Mouse (Mus musculus): Measurements from ENCODE around the gene Mavs. TPM values are rescaled to one million over a fixed set of nuclear protein-coding genes. Genes with fewer than 3 reads are reported as not detected.

Mavs gene
- polyA plus RNA-seq, 1 experiment from 2014 or later: 14.1 TPM

- peak overlapping the region; percentile 98 for H3K27ac ChIP-seq (ENCODE audit: low read length)
- peak overlapping the region; percentile 49 for H3K4me3 ChIP-seq (ENCODE audit: low read depth, low read length)
- H3K4me2 ChIP-seq (replicated peaks; ENCODE audit: low read depth, low read length): peak overlapping the region; percentile 68
- H3K36me3 ChIP-seq (ENCODE audit: insufficient read depth, low read length): no peaks in the 10 kb centered on the region
- H3K9me3 ChIP-seq (ENCODE audit: low read length): no peaks in the 10 kb centered on the region
- TF ChIP-seq EP300 (IDR thresholded peaks at IDR 0.05): no peak
- peak; percentile 98 for TF ChIP-seq CTCF (IDR thresholded peaks at IDR 0.05)
- DNase-seq (ENCODE audit: low spot score) (peak; percentile 98), ATAC-seq (peak; percentile 98)
- peaks cover 15% of the 10 kb centered on the region; the same call in 1 of the 2 replicates for H3K4me1 ChIP-seq (ENCODE audit: insufficient read depth, low read depth, low read length)
- H3K27me3 ChIP-seq (replicated peaks; ENCODE audit: insufficient read depth, low read length): no peaks in the 10 kb centered on the region
- H3K9ac ChIP-seq (replicated peaks; ENCODE audit: low read depth): peak overlapping the region; percentile 52
- WGBS: 2% methylated on average over 47 of the region's 50 CpGs
These were observed 23.7 kb upstream of the Mavs start for GRCm38 (mm10) chr2:131209969-131210792.

- Histone ChIP-seq H3K4me2 (replicated peaks; ENCODE audit: low read depth, low read length) (peak overlapping the region; percentile 68), H3K4me3 (ENCODE audit: low read depth, low read length) (peak overlapping the region; percentile 49), H3K9me3 (ENCODE audit: low read length) (no peaks in the 10 kb centered on the region), H3K36me3 (ENCODE audit: insufficient read depth, low read length) (no peaks in the 10 kb centered on the region), H3K27ac (ENCODE audit: low read length) (peak overlapping the region; percentile 98), H3K9ac (replicated peaks; ENCODE audit: low read depth) (peak overlapping the region; percentile 52; the same call in 1 of the 2 replicates), H3K27me3 (replicated peaks; ENCODE audit: insufficient read depth, low read length) (no peaks in the 10 kb centered on the region), H3K4me1 (ENCODE audit: insufficient read depth, low read depth, low read length) (peaks cover 10% of the 10 kb centered on the region; the same call in 1 of the 2 replicates)
- 50% methylated on average over 9 of the region's 9 CpGs for WGBS
- TF ChIP-seq EP300 (IDR thresholded peaks at IDR 0.05): no peak
- no peak for TF ChIP-seq CTCF (IDR thresholded peaks at IDR 0.05)
- DNase-seq (ENCODE audit: low spot score): peak; percentile 45
- ATAC-seq: no peak
These were observed 22.7 kb upstream of the Mavs start for GRCm38 (mm10) chr2:131211026-131211615.

- Histone ChIP-seq H3K27ac (ENCODE audit: low read length) (no peak overlapping the region), H3K27me3 (replicated peaks; ENCODE audit: insufficient read depth, low read length) (no peaks in the 10 kb centered on the region), H3K36me3 (ENCODE audit: insufficient read depth, low read length) (no peaks in the 10 kb centered on the region), H3K4me3 (ENCODE audit: low read depth, low read length) (no peak overlapping the region), H3K4me1 (ENCODE audit: insufficient read depth, low read depth, low read length) (peaks cover 10% of the 10 kb centered on the region; the same call in 1 of the 2 replicates), H3K9me3 (ENCODE audit: low read length) (no peaks in the 10 kb centered on the region), H3K9ac (replicated peaks; ENCODE audit: low read depth) (no peak overlapping the region), H3K4me2 (replicated peaks; ENCODE audit: low read depth, low read length) (no peak overlapping the region)
- ATAC-seq: no peak
- 82% methylated on average over 7 of the region's 7 CpGs for WGBS
- no peak for TF ChIP-seq CTCF (IDR thresholded peaks at IDR 0.05)
- no peak for TF ChIP-seq EP300 (IDR thresholded peaks at IDR 0.05)
- no peak for DNase-seq (ENCODE audit: low spot score)
These were observed 20.1 kb upstream of the Mavs start for GRCm38 (mm10) chr2:131213773-131214172.

- no peaks in the 10 kb centered on the region for H3K9me3 ChIP-seq (ENCODE audit: low read length)
These were observed 17.7 kb upstream of the Mavs start for GRCm38 (mm10) chr2:131215941-131216858.

GRCm38 (mm10) chr2:131220030-131220429 lies 13.8 kb upstream of the Mavs start:
- 60% methylated on average over 4 of the region's 4 CpGs for WGBS
- no peak for DNase-seq (ENCODE audit: low spot score)
- Histone ChIP-seq H3K27me3 (replicated peaks; ENCODE audit: insufficient read depth, low read length) (no peaks in the 10 kb centered on the region), H3K4me2 (replicated peaks; ENCODE audit: low read depth, low read length) (no peak overlapping the region), H3K9ac (replicated peaks; ENCODE audit: low read depth) (no peak overlapping the region), H3K4me1 (ENCODE audit: insufficient read depth, low read depth, low read length) (no peaks in the 10 kb centered on the region), H3K36me3 (ENCODE audit: insufficient read depth, low read length) (no peaks in the 10 kb centered on the region), H3K9me3 (ENCODE audit: low read length) (no peaks in the 10 kb centered on the region), H3K27ac (ENCODE audit: low read length) (no peak overlapping the region), H3K4me3 (ENCODE audit: low read depth, low read length) (no peak overlapping the region)
- no peak for TF ChIP-seq CTCF (IDR thresholded peaks at IDR 0.05)
- no peak for TF ChIP-seq EP300 (IDR thresholded peaks at IDR 0.05)
- no peak for ATAC-seq

More at GRCm38 (mm10) chr2:131215941-131216858, 17.7 kb upstream of the Mavs start:
- Histone ChIP-seq H3K4me3 (ENCODE audit: low read depth, low read length) (no peak overlapping the region), H3K27me3 (replicated peaks; ENCODE audit: insufficient read depth, low read length) (no peaks in the 10 kb centered on the region), H3K4me2 (replicated peaks; ENCODE audit: low read depth, low read length) (no peak overlapping the region), H3K4me1 (ENCODE audit: insufficient read depth, low read depth, low read length) (peaks cover 2% of the 10 kb centered on the region; the same call in 1 of the 2 replicates), H3K9ac (replicated peaks; ENCODE audit: low read depth) (no peak overlapping the region), H3K27ac (ENCODE audit: low read length) (no peak overlapping the region), H3K36me3 (ENCODE audit: insufficient read depth, low read length) (no peaks in the 10 kb centered on the region)
- DNase-seq (ENCODE audit: low spot score): no peak
- TF ChIP-seq EP300 (IDR thresholded peaks at IDR 0.05) (no peak), CTCF (IDR thresholded peaks at IDR 0.05) (no peak)
- 70% methylated on average over 7 of the region's 7 CpGs for WGBS
- ATAC-seq: peak; percentile 31; the same call in 1 of the 2 replicates

Data from lung, postnatal 0 days (tissue).